Mouse (Mus musculus) heart, embryonic 11.5 days (tissue): ENCODE results near the gene Nkd2. TPM values are rescaled to one million over a fixed set of nuclear protein-coding genes. Genes with fewer than 3 reads are reported as not detected.

Experiments
- ATAC-seq: fragments of 200-750 bp; cut with Nextera tagmentation; replicated peaks from 2 replicates; pipeline ENCODE4 v1.8.0; 2017; ENCODE audit warnings: moderate library complexity; ENCODE audit not compliant: insufficient number of reproducible peaks, low FRiP score, low TSS enrichment
- H3K27ac ChIP-seq: fragments of 300-500 bp; sonication (generic); 2 replicates; pipeline ENCODE4 v1.5.1; 2014; ENCODE audit warnings: mild to moderate bottlenecking, low read depth, low read length
- H3K27me3 ChIP-seq: fragments of 300-500 bp; sonication (generic); 2 replicates; pipeline ENCODE4 v1.6.1; 2014; ENCODE audit warnings: mild to moderate bottlenecking, low read length, mixed read lengths; ENCODE audit not compliant: control insufficient read depth, insufficient read depth
- H3K36me3 ChIP-seq: fragments of 300-500 bp; sonication (generic); 2 replicates; pipeline ENCODE4 v1.6.1; 2014; ENCODE audit warnings: mild to moderate bottlenecking, low read length, moderate library complexity, mixed read lengths; ENCODE audit not compliant: control insufficient read depth, insufficient read depth
- H3K4me1 ChIP-seq: fragments of 300-500 bp; sonication (generic); 2 replicates; pipeline ENCODE4 v1.6.1; 2014; ENCODE audit warnings: low read length; ENCODE audit not compliant: control insufficient read depth, insufficient read depth
- H3K4me2 ChIP-seq: fragments of 300-500 bp; sonication (generic); 2 replicates; pipeline ENCODE4 v1.6.1; 2014; ENCODE audit warnings: mild to moderate bottlenecking, moderate library complexity
- H3K4me3 ChIP-seq: fragments of 300-500 bp; sonication (generic); 2 replicates; pipeline ENCODE4 v1.5.1; 2014; ENCODE audit warnings: low read depth, low read length
- H3K9ac ChIP-seq: fragments of 300-500 bp; sonication (generic); 2 replicates; pipeline ENCODE4 v1.6.1; 2014; ENCODE audit warnings: mild to moderate bottlenecking, low read depth, low read length, moderate library complexity
- H3K9me3 ChIP-seq: fragments of 300-500 bp; sonication (generic); replicated peaks from 2 replicates; pipeline ENCODE4 v1.6.1; 2016; ENCODE audit warnings: low read length; ENCODE audit not compliant: control insufficient read depth
- WGBS: fragments of 180-500 bp; shearing (Covaris S2); extraction: QIAGEN DNeasy Blood & Tissue Kit; methylation state at CpG from one replicate; pipeline ENCODE4 v1.1.7; 2014; ENCODE audit not compliant: insufficient replicate concordance; 5-methylcytosine and 5-hydroxymethylcytosine counted together
- polyA plus RNA-seq: library from polyadenylated mRNA; unstranded; fragments of >200 nt; fragmentation: Nextera tagmentation; extraction: Ambion mirVana; gene quantifications from 2 replicates; pipeline ENCODE4 v1.2.1, GENCODE M21; 2014

Nkd2 gene
- polyA plus RNA-seq: 2.3 and 2.4 TPM in 2 replicates

DNA sequence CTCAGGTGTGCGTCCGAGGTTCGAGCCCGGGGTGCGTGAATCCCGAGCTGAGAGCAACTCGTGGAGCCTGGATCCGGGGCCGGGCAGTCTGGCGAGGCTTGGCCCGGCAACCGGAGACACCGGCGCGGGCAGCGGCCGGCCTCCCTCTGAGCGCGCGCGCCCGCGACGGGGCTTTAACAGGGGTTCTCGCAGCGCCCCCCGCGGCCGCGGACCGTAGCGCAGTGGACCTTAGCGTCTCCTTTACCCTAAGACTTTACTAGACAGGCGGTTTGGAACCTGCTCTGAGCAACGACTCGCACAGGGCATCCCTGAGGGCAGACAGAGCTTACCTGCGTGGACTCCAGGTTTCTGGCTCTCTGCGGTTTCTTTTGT is at the start of gene Nkd2:
Gene Nkd2 (minus strand): TSS at position 167 of the 372 bp plus-strand sequence.
- peak; percentile 55; the same call in 1 of the 2 replicates for ATAC-seq

DNA sequence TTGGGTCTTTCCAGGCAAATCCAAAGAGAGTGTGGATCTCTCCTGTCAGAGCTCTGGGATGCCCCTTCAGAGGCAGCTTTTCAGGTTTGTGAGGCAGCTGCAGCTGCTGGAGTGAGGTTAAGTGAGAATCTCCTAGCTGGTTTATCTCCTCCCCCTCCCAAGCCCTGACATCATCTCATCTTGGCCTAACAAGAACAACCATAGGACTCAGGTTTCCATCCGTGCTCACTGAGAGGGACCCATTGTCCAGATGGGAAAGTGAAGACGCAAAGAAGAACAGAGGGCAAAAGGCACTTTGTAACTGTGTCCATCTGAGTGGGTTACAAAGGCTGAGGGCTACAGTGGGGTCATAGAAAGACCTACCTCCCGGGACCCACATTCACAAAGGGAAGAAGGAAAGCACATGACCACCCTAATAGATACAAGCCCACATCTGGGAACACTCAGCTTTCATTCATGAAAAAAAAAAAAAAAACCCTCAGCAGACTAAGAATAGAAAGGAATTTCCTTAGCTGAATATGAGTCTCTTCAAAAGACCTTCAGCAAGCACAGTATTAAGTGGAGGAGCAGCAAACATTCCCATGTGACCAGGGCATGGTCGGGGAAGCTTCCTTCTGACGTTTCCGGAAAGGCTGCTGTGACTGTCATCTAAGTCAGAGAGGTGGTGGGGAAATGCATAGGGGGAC is 45.2 kb upstream of the Nkd2 start:
- 33% methylated on average over 6 of the region's 6 CpGs for WGBS
- H3K9me3 ChIP-seq: peaks cover 2% of the 10 kb centered on the region; the same call in 1 of the 2 replicates
- no peaks in the 10 kb centered on the region for H3K4me1 ChIP-seq
- H3K36me3 ChIP-seq: no peaks in the 10 kb centered on the region
- H3K4me3 ChIP-seq: no peak overlapping the region
- no peak; the same call in 1 of the 2 replicates for ATAC-seq
- no peak overlapping the region for H3K4me2 ChIP-seq
- H3K27me3 ChIP-seq: no peaks in the 10 kb centered on the region
- H3K9ac ChIP-seq: no peak overlapping the region
- H3K27ac ChIP-seq: no peak overlapping the region

More for the DNA sequence above, at the start of gene Nkd2:
- WGBS: under 1% methylated on average over 38 of the region's 38 CpGs
- Histone ChIP-seq H3K4me1 (0 out of 2 replicates have a peak, but pooled peaks cover 2% of the 10 kb centered on the region), H3K4me3 (peak within 1 kb of the TSS; percentile 70), H3K36me3 (no peaks in the 10 kb centered on the region), H3K9ac (peak within 1 kb of the TSS; percentile 70), H3K27me3 (peaks cover 32% of the 10 kb centered on the region), H3K9me3 (no peaks in the 10 kb centered on the region), H3K4me2 (peak within 1 kb of the TSS; percentile 95), H3K27ac (no peak within 1 kb of the TSS)

DNA sequence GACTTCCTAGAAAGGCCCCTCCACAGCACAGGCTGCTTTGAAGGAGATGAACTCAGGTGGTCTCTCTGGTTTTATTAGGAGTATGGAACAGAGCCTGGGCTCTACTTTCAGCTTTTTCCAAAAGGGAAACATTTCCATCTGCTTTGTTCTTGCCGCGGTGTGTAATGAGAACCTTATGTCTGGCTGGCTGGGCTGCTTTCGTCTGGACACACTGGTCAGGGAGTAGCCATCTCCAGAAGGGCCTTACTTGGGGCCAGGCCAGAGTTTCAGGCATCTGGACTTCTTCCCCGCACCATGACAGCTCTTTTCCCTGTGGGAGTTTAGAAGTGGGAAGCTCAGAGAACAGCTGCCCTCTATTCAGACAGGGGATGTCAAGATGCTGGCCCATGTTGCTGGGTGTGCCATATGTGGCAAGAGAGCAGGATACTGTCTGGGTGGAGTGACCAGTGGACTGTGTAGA is 40.0 kb upstream of the Nkd2 start:
- WGBS: 55% methylated on average over 4 of the region's 4 CpGs
- ATAC-seq: peak; percentile 40; the same call in 1 of the 2 replicates
- H3K4me2 ChIP-seq: no peak overlapping the region

DNA sequence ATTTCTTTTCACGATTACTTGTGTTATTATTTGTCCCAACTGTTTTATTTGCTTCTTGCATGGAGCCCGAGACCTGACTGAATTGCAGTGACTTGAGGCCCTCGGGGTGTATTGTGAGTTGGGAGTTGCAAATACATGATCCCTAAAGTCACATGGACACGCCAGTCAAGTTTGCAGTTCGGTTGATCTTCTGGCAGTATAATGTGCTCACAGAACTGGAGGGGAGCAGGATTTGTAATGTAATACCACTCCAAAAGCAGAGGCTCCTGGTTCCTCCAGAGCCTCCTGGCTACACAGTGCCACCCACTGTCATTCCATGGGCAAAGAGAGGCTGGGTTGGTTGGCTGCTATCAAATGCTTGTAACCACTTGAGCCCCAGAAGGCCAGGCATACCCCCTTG is 39.2 kb upstream of the Nkd2 start:
- no peak for ATAC-seq
- no peak overlapping the region for H3K27ac ChIP-seq
- WGBS: 77% methylated on average over 5 of the region's 5 CpGs

More for the DNA sequence above, 40.0 kb upstream of the Nkd2 start:
- H3K27me3 ChIP-seq: no peaks in the 10 kb centered on the region
- H3K9me3 ChIP-seq: no peaks in the 10 kb centered on the region
- H3K27ac ChIP-seq: no peak overlapping the region
- no peak overlapping the region for H3K4me3 ChIP-seq
- no peaks in the 10 kb centered on the region for H3K36me3 ChIP-seq
- no peaks in the 10 kb centered on the region for H3K4me1 ChIP-seq
- no peak overlapping the region for H3K9ac ChIP-seq

DNA sequence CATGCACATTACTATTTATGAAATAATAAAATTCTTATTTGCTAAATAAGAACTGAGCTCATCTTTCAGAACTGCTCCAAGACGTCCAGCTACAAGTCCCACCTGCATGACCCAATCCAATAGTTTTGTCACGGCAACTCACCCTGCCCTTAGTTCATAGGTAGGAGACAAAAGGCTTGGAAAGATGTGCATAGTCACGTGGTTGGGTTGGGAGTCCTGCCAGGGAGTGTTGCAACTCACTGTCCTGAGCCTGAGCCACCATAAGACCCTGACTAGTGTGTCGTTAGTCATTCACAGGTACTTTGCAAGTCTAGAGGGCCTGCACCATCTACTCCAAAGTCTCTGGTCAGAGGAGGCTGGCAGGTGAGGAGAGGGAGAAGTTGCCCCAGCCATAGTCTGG is 38.6 kb upstream of the Nkd2 start:
- WGBS: 66% methylated on average over 4 of the region's 4 CpGs
- H3K4me2 ChIP-seq: no peak overlapping the region
- no peak overlapping the region for H3K4me3 ChIP-seq
- no peak for ATAC-seq
- no peak overlapping the region for H3K27ac ChIP-seq
- H3K4me1 ChIP-seq: no peaks in the 10 kb centered on the region
- H3K9ac ChIP-seq: no peak overlapping the region
- no peaks in the 10 kb centered on the region for H3K9me3 ChIP-seq
- no peaks in the 10 kb centered on the region for H3K36me3 ChIP-seq
- no peaks in the 10 kb centered on the region for H3K27me3 ChIP-seq

More for the DNA sequence above, 39.2 kb upstream of the Nkd2 start:
- Histone ChIP-seq H3K36me3 (no peaks in the 10 kb centered on the region), H3K4me2 (no peak overlapping the region), H3K4me1 (no peaks in the 10 kb centered on the region), H3K4me3 (no peak overlapping the region), H3K27me3 (no peaks in the 10 kb centered on the region), H3K9ac (no peak overlapping the region), H3K9me3 (no peaks in the 10 kb centered on the region)

DNA sequence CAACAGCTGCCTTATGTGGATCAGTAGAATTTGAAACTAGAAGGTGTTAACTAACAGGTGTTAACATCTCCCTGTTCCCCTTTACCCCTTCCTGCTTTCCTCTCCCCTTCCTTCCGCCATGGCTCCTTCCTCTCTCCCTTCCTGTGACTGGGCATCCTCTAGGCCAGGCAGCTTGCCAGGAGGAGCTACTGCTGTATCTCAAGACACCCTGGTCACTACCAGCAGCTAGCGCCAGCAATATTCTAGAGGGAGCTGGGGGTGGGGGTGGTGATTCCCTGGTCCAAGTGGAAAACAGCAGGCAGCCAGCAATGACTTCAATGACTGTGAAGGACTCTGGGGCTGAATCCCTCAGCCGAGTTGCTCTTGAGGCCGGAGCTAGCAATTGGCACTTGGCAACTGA is 38.2 kb upstream of the Nkd2 start:
- no peaks in the 10 kb centered on the region for H3K4me1 ChIP-seq
- WGBS: 58% methylated on average over 4 of the region's 4 CpGs

DNA sequence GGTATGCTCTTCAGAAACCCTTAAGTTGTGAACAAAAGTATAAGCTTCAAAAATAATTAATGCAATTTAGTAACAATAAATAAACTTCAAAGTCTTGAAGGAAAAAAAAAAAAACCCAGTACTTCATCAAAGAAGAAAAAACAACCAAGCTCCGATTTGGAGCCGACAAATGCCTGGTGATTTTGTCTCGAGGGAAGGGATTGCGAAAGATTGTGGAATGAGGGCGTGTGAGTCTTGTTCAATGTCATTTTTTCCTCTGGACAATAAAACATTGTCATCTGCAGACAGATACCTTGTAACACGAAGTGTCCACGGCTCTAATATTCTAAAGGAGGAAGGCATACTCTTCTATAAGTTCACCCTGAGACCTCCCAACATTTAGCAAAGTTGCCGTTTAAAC is 33.9 kb upstream of the Nkd2 start:
- H3K36me3 ChIP-seq: no peaks in the 10 kb centered on the region
- ATAC-seq: no peak
- no peak overlapping the region for H3K4me2 ChIP-seq
- WGBS: 70% methylated on average over 8 of the region's 8 CpGs
- no peaks in the 10 kb centered on the region for H3K4me1 ChIP-seq
- no peak overlapping the region for H3K27ac ChIP-seq
- H3K9me3 ChIP-seq: no peaks in the 10 kb centered on the region
- no peak overlapping the region for H3K9ac ChIP-seq
- H3K4me3 ChIP-seq: no peak overlapping the region
- H3K27me3 ChIP-seq: no peaks in the 10 kb centered on the region

More for the DNA sequence above, 38.2 kb upstream of the Nkd2 start:
- Histone ChIP-seq H3K27ac (no peak overlapping the region), H3K9me3 (no peaks in the 10 kb centered on the region), H3K4me3 (no peak overlapping the region), H3K9ac (no peak overlapping the region), H3K36me3 (no peaks in the 10 kb centered on the region), H3K4me2 (no peak overlapping the region), H3K27me3 (no peaks in the 10 kb centered on the region)
- ATAC-seq: no peak

DNA sequence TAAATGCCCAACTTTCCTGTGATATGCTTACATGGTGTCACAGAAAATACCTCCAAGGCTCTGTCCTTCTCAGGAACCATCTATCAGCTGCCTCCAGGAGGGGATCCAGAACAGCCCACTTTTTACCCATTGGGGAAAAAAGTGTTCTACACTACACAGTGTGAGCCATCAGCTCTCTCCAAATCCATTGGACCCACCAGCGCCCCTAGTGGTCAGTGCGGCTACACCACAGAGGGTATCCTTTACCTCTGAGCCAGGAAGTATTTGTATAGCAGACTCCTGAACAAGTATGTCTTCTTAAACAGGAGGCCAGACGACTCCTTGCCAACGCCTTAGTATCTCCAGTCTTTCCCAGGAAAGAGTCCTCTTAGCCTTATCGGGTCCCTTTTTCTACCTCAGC is 32.4 kb upstream of the Nkd2 start:
- Histone ChIP-seq H3K9me3 (no peaks in the 10 kb centered on the region), H3K4me1 (no peaks in the 10 kb centered on the region), H3K4me2 (no peak overlapping the region), H3K4me3 (no peak overlapping the region), H3K27me3 (no peaks in the 10 kb centered on the region), H3K27ac (no peak overlapping the region), H3K9ac (no peak overlapping the region), H3K36me3 (no peaks in the 10 kb centered on the region)
- ATAC-seq: no peak
- 81% methylated on average over 5 of the region's 5 CpGs for WGBS

DNA sequence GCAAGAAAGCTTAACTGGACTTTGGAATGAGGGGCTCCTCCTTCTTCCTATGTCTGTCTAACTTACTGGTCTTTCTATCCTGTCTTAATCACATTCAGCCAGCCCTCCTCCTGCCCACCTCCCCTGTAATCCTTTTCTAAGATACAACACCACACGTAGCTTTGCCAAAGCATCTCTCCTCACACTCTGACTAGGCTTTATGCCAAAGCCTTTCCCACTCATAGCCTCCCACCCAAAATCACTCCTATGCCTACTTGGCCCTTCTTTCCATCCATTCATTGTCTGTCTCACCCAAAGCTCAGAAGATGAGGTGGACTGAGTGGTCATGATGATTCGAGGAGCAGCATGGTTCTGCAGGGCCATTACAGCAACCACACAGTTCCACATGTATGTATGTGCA is 24.7 kb upstream of the Nkd2 start:
- Histone ChIP-seq H3K4me1 (no peaks in the 10 kb centered on the region), H3K36me3 (no peaks in the 10 kb centered on the region), H3K9me3 (no peaks in the 10 kb centered on the region), H3K27me3 (no peaks in the 10 kb centered on the region), H3K27ac (no peak overlapping the region), H3K4me3 (no peak overlapping the region), H3K9ac (no peak overlapping the region), H3K4me2 (no peak overlapping the region)
- 59% methylated on average over 2 of the region's 2 CpGs for WGBS
- ATAC-seq: no peak
